Mouse (Mus musculus) thymus, postnatal 36 days (tissue): ENCODE measurements around the gene Ccnd3.
A peak's percentile ranks its signal among the peaks of the same experiment; 100 is the strongest.

Experiments
- DNase-seq, 2 experiments: peaks; one replicate each; pipeline ENCODE4 v3.0.0; 2022; ENCODE audit warnings: mixed read lengths in 2 of 2

Ccnd3 gene

DNA sequence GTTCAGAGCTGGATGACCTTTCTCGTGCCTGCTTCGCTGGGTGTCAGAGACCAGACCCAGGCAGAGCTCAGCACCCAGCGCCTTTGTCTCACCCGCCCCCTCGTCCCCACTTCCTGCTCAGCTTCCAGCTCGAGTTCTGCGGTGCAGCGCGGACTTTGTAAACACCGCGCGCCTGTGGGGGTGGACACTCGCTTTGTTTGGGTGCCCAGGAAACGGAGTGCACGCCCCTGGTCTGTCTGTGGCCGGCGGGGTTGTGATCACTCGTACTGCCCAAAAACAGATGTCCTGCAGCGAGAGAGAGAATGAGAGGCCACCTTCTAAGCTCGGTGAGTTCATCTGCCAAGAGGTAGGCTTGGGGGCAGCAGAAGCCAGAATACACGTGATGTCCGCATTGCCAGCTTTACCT is at the start of gene Ccnd3:
Ccnd3 (plus strand) TSS at position 111 of the 406 bp plus-strand sequence.
- peak; percentile 92 to 93 for DNase-seq

DNA sequence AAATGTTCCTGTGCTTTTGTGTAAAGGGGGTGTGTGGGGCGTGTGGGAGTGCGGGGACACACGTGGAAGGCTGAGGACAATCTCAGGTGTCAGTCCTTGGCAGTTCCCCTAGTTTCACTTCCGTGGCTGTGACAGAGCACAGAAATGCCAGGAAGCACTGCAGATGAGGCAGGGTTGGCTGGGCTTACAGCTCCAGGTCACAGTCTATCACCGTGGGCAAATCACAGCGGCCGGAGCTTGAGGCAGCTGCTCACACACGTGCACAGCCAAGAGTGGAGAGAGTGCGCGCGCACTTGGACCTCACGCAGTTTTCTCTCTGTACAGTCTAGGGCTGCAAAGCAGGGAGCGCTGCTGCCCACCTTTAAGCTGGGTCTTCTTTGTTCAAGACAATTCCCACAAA is 46.5 kb upstream of the Ccnd3 start:
- no peak for DNase-seq

DNA sequence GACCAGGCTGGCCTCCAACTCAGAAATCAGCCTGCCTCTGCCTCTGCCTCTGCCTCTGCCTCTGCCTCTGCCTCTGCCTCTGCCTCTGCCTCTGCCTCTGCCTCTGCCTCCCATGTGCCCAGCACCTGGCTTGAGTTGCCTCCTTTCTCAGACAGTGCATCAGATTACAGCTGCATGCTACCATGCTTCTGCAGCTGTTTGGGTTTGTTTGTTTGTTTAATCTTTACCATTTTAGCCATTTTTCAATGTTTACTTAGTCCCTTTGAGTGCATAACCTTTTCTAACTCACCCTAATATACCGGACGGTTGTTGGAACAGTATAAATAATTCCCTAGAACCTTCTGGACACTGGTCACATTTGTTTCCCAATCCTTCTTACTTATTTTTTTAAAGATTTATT is 45.9 kb upstream of the Ccnd3 start:
- DNase-seq: no peak

DNA sequence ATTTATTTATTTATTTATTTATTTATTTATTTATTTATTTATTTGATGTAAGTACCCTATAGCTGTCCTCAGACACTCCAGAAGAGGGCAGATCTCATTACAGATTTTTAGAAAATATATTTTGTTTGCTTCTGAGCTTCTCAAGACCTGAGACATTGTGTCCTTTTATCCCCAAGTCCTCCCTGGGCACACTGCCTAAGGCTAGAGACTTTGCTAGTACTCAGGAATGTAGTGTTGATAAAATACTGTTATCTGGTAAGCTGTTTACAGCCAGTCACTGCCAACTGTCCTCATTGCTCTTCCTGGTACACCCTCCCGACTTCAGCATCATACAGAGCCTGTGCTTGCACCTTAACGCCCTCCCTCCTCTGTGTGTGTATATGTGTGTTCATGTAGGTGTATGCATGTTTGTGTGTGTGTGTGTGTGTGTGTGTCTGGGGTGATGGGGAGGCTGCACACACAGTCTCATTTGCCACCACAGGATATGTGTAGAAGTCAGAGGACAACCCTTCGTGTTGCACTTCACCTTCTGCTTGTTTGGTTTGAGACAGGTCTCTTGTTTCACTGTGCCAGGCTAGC is 45.4 kb upstream of the Ccnd3 start:
- no peak for DNase-seq

DNA sequence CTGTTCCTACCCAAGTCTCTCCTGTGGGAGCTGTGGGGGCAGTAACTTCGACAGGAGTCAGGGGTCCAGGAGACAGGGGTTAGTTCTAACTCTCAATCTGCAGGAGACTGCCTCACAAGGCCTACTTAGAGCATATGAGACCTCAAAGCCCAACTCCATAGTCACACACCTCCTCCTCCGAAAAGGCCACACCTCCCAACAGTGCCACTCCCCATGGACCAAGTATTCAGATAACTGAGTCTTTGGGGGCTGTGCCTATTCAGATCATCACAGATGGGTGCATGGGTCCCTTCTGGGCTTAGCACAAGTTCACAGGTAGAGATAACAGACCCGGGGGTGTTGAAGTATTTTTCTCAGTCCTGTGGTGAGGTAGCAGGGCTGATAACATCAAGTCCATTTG is 43.2 kb upstream of the Ccnd3 start:
- DNase-seq: no peak

DNA sequence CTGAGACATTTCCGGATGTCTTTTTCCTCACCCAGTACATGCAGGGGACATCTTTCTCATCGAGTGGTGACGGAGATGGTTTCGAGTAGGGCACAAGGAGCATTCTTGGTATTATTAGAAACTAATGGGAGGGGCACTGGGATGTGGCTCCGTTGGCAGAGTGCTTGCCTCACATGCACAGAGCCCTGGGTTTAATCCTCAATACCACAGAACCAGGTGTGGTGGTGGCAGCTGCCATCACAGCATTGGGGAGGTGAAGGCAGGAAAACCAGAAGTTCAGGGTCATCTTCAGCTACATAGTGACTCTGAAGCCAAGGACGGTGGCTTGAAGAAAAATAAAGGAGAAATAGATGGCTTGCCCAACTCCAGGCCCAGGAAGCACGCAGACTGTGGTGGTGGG is 42.6 kb upstream of the Ccnd3 start:
- DNase-seq: no peak

DNA sequence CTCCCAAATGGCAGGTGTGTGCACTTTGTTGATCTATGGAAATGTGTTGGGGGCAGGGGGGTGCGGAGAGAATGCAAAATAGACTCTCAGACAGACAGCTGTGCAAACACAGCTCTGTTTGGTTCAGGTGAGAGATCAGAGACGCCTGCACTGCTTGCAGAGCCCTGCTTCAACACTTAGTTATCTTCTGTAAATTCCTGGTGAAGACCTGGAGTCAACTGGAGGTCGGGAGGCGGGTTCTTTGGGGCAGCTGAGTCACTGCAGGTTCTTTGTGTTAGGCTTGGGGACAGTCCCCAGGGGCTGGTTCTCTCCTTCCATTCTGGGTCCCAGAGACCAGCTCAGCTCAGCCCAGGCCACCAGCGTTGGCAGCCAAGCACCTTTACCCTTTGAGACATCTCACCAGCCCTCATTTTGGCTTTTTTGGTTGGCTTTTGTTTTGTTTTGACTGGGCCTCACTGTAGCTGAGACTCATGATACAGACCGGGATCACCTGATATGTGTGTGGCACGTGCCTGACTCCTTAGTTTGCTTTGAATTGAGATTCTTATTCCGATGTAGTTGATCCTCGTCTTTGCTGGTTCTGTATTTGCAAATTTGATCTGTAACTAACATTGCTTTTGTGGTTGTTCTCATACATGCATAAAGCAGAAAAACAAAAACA is 42.0 kb upstream of the Ccnd3 start:
- DNase-seq: no peak

DNA sequence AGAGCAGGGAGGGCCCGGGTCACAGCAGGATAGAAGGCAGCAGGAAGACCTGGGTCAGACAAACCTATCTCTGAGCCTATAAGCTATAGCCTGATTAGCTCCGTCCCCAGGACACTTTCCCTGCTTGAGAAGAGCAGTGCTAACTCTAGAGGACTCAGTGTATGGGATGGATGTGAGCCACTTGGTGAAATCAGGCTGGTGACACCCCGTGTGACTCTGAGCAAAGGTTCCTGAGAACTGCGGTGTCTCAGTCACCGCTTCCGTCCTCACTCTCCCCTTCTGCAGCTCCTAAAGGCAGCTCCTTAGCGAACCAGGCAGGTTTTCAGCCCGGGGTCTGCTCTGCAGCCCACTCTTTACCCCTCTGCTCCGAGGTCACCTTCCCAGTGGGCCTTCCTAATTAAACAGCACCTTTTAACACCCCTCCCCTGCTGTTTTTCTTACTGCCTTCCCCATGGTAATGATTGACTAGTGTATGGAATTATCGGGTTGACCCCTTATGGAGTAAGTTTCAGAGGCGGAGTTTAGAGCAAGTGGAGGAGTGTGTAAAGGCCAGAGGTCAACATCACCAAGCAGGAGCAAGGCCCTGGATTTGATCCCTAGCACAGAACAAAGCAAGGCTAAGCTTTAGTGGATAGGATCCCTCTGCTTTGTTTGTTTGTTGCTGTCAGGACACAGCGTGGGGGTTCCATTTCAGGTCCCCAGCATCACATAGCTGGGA is 40.4 kb upstream of the Ccnd3 start:
- no peak for DNase-seq

DNA sequence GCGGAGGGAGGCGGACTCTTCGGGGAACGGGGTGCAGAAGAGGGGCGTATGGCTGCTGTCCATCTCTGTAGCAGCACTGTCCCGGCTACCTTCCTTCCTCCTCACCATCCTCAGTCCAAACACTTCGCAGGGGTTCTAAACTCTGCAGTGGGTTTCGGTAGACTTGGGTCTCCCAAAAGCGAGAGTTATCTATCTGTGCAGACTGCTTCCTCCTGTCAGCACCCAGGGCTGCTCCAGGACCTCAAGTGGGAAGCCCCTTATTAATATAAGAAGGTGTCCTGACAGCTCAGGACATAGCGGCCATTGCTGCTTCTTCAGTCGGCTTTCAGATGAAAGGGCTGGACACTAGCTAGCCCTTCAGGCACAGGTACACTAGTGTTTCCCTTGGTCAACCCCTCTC is 39.8 kb upstream of the Ccnd3 start:
- DNase-seq: no peak

DNA sequence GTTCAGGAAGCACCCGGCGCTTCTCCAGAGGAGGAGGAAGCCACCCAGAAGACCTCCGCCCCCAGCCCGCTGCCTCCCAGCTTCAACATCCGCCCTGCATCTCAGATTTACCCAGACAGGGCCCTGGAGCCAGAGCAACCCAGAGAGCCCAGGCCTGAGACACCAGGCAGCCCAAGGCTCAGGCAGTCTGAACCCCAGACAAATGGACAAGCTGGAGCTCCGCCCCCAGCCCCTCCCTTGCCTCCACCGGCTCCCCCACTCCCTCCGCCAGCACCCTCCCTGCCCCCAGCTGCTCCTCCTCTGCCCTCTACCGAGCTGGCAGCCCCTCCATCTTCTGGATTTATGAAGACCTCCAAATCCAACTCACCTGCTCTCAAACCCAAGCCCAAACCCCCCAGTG is 38.6 kb upstream of the Ccnd3 start:
- DNase-seq: no peak

DNA sequence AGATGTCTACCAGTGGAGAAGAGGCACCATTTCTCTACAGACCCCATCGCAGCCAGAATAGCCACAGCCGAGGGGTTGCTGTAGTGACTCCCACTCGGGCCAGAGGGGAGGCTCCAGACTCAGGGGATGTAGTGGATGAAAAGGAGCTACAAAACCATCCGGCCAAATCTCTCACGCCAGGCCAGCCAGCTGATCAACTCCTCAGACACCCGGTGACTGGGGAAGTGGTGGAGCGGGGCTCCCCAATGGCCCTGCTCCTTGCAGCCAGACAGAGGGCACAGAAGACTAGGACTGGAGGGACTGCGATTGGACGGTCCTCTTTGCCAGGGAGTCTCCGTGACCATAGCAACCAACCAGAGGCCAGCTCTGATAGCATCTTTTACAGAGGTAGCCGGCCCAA is 37.2 kb upstream of the Ccnd3 start:
- DNase-seq: no peak

DNA sequence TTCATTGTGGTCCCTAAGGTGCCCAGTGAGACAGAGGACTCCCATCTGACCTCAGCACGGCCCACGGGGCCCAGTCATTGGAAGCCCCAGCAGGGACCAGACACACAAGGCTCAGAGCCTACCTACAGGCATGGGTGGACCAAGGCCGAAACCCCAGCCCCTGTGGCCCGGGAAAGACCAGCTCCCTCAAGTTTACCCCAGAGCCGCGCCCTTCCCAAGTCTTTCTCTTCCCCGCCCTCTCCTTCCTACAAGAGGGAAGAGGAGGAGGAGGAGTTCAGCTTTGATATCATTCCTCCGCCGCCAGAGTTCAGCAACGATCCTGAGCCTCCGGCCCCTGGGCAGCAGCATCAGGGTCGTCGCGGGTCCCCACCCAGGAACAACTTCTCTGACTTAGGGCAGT is 36.8 kb upstream of the Ccnd3 start:
- DNase-seq: no peak

DNA sequence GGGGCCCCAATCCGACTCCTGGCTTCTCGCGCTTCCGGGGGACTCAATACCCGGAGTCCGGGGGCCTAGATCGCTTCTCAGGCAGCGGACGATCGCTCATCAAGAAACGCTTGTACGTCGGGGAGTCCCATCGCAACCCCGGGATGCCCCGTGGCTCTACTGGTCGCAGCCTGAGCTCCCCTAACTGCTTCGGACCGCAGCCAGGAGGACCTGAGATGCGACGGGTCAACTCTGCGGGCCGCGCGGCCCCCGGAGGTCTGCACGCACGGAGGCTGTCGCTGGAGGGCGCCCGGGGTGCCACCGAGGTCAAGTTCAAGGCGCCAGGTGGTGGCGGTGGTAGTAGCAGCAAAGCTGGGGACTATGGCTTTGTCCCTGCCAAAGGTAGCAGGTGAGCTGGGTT is 36.4 kb upstream of the Ccnd3 start:
- DNase-seq: peak; percentile 20 to 36

DNA sequence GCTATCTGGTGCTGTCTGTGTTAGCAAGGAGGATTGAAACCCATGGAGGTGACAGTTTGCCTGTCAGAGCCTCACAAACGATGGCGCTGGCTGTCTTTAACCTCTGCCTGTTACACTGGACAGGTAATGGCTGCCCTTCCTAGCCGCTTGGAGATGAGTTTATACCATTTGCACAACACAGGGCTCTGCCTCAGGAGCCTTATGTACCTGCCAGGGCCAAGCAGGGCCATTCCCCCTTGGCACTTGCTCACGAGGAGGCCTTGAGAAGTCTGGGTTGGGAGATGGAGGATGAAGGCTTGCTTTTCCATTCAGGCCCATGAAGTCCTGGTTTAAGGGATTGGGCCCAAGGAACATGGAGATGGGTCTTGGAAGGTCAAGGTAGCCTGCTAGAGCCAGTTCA is 35.2 kb upstream of the Ccnd3 start:
- DNase-seq: no peak

DNA sequence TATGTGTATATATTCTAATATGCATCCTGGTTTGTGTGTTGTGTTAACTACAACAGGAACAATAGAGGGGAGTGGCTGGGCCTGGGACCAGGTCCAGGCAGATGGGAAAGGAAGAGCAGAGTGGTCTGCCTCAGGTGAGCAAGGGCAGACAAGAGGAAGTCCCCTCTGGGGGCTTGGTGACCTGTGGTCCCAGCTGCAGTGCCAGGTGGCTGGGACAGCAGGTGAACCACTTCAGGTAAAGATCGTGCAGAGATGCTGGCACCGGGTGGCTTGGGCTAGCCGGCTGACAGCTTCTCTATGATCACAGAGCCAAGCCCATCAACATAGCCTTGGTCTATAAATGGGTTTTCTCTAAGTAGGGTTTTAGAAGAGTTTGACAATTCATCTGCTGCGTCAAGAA is 34.7 kb upstream of the Ccnd3 start:
- no peak for DNase-seq

DNA sequence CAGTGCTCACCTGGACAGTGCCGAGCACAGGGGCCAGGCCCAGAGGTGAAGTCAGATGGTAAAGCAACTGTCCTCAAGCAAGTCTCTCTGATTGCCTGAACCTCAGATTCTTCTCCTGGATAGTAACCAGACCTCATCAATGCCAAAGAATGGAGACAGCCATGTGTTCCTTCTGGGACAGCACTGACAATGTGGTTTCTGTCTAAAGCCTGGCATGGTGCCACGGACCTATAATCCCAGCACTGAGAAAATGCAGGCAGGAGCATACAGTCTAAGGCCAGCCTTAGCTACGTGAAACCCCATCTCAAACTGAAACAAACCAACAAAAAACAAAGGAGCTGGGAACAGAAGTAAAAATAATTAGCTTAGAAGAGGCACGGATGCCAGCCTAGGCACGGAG is 34.2 kb upstream of the Ccnd3 start:
- DNase-seq: no peak

DNA sequence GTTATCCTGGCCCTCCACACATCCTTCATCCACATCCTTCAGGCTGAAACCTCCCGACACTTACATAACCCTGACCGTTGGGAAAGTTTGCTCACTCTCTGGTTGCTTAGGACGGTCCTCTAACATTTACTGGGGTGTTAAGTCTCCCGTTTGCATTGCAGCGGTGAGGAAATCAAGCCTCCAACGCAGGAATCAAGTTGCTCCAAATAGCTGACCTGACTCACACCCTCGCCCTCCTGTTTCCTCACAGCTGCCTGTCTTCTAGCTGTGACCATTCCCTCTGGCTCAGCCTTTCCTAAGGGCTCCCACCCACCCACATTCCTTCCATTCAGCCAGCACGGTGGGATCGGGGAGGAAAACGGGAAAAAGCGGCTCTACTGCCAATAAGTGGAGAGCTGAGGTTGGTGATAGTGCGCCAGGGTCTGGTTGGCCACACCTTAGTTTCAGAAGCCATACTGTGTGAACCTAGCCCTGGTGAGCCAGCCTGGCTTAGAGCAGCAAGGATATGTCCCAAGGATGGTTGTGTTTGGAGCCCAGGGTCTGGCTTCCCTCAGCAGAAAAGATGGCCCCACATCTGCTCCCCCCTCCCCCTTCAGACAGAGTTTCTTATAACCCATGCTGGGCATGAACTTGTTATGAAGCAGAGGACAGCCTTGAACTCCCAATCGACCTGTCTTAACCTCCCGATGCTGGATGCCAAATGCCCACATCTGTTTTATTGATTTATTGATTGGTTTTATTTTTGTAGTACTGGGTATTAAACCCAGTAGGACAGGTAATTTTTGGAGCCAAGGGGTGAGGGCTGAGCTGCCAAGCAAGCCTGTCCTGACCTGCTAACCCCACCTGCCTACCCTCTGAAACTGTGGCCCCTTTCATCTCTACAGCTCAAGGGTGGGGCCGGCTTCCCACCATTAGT is 32.2 kb upstream of the Ccnd3 start:
- DNase-seq: no peak

DNA sequence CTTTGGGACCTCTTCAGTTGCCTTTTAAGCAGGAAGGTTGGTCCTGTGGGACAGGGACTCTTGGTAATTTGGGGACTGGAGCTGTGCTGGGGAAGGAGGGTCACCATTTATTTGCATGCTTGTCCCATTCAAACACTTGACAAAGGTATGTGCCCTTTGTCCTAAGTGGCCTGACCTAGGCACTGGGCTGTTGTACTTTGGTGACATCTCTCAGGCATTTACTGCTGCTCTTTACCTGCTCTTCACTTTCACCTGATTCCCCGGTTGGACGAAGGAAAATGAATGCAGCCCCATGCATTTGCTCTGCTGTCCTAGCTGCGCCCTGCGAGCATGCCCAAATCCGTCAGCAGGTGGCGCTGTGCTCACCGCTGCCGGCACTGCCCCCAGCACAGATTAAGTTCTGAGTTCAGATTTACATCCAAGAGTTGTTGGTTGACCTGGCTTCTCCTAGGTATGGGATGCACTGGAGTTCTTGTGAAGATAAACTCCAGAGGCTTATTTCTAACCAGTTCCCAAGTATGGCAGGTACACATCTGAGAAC is 31.3 kb upstream of the Ccnd3 start:
- peak; percentile 68 to 72 for DNase-seq

DNA sequence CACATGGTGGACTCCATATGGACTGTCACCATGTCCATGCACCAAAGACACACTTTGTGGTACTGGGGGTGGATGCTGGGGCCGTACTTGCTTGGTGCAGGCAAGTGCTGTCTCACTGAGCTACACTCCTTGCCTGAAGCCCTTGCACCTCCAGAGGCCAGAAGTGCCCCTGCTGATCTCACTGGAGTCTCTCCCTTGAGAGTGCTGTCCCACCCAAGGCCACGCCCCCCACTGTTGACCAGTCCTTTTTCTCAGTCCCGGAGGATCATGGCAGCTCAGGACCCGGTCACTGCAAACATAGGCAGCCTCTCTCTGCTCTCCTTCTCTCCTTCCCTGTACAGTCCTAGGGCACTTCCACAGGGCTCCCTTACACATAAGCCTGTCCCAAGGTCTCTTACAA is 30.6 kb upstream of the Ccnd3 start:
- DNase-seq: no peak

DNA sequence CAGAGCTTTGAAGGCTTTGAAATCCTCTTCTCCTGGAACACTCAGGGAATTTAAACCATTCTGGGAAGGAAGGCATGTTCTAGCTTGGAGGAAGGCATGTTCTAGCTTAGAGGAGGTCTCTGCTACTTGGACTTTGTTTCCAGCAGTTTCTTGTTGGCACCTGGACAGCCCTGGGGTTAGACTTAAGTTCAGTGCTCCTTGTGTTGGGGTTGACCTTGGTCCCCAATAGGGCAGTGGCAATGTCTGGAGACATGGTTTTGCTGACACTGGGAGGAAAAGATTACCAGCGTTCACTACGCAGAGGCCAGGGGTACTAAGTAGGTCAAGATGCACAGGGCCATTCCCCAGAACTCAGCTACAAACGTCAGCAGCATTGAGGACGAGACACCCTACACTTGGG is 29.7 kb upstream of the Ccnd3 start:
- DNase-seq: no peak

DNA sequence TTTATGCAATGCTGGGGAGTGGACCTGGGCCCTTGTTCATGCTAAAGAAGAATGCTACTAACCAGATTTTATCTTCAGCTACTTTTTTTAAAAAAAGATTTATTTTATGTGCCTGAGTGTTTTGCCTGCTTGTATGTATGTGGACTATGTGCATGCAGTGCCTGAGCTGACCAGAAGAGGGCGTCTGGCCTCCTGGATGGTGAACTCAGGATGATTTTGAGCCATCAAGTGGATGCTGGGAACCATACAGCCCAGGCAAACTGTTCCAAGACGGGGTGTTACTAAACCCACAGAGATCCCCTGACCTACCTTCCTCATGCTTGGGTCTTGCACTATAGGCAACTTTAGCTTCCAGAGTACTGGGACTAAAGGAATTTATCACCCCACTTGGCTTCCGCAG is 29.1 kb upstream of the Ccnd3 start:
- peak; percentile 35 to 46 for DNase-seq

DNA sequence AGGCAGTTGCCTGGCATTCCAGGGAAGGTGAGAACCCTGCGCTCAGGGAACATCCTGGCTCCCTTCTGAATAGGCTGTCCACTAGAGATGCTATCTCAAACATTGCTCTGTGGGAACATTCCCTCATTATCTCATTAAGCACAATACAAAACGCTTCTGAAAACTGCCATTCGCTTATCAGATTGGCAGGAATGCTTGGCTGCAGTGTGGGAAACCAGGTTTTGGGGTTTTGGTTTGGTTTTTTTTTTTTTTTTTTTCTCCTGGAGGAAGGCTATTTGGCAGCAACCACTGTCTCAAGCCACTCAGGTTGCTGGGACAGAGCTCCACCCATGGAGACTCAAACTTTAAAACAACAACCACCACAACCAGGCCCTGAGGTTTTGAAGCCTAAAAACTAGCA is 25.0 kb upstream of the Ccnd3 start:
- no peak for DNase-seq

DNA sequence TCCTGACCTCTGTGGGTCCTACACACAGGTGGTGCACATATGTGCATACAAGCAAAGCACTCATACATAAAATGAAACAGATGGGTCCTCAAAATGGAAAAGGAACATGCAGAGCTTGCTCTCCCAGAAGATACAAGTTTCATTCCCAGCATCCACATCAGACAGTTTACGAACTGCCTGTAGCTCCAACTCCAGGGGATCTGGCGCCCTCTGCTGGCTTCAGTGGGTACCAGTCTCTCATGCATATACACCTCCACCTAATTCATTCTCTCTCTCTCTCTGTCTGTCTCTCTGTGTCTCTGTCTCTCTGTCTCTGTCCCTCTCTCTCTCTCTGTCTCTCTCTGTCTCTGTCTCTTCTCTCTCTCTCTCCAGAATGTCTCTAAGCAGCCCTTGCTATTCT is 22.4 kb upstream of the Ccnd3 start:
- peak; percentile 65 to 68 for DNase-seq
